Mouse (Mus musculus): ENCODE data around the gene Rhbdl1. TPM values are rescaled to one million over a fixed set of nuclear protein-coding genes. Genes with fewer than 3 reads are reported as not detected.
"Not testable (repeated sequence)": the region's sequence is repeated elsewhere in the genome, so short reads cannot be mapped to it uniquely, and the experiment has no call there.

The Rhbdl1 gene
- polyA plus RNA-seq, 1 experiment from 2014 or later = 5.7 TPM

DNA sequence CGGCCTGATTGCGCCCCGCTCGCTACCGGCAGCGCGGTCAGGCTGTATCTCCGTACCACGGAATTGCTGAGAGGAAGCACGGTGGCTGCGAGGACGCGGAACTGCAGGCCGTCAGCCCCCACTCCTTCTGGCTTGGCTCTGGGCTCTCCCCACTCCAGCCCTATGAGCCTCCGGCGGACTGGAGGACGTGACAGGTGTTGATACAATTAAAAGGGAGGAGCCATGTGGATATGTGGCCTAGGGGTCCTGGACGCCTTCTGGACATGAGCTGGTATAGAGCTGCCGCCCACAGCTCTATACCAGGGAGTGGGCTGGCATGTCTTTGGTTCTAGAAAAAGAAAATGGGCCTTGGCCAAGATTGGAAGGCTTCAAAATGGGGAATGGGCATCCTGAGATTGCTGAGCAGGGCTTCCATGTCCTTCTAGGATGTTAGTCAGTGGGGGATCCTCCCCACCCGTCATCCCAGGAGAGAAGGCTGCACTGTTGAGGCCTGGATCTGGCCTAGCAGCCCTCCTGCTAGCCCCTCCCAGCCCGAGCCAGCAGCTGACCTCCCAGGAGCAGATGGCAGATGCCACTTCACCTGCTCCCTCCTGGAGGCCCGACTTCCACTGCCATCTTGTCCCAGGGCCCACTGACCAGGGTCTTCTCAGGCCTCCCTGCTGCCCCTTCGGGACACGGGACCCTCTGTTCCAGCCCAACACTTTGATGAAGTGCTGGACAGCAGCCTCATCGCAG lies 27.3 kb downstream of the Rhbdl1 start:
- WGBS = 11% methylated on average over 25 of the region's 25 CpGs
- Histone ChIP-seq H3K36me3 (replicated peaks) (no peaks in the 10 kb centered on the region), H3K4me2 (peak overlapping the region; percentile 80), H3K4me3 (replicated peaks) (peak overlapping the region; percentile 85), H3K27ac (peak overlapping the region; percentile 97), H3K9ac (peak overlapping the region; percentile 97), H3K27me3 (peaks cover 20% of the 10 kb centered on the region), H3K4me1 (peaks cover 44% of the 10 kb centered on the region), H3K9me3 (no peaks in the 10 kb centered on the region)
- ATAC-seq (ENCODE audit: low FRiP score) = peak; percentile 67

- peaks cover 20% of the 10 kb centered on the region for H3K27me3 ChIP-seq
- peak within 1 kb of the TSS; percentile 80 for H3K4me2 ChIP-seq
- WGBS = under 1% methylated on average over 76 of the region's 100 CpGs
- peak within 1 kb of the TSS; percentile 97 for H3K27ac ChIP-seq
- H3K9me3 ChIP-seq = no peaks in the 10 kb centered on the region
- peak within 1 kb of the TSS; percentile 85 for H3K4me3 ChIP-seq (replicated peaks)
- no peaks in the 10 kb centered on the region for H3K36me3 ChIP-seq (replicated peaks)
- peak; percentile 86 for ATAC-seq (ENCODE audit: low FRiP score)
- H3K4me1 ChIP-seq = peaks cover 47% of the 10 kb centered on the region
- peak within 1 kb of the TSS; percentile 97 for H3K9ac ChIP-seq
Observed at GRCm38 (mm10) chr17:25808789-25809605, 28.1 kb downstream of the Rhbdl1 start, which contains the start of gene Fbxl16. Gene Fbxl16, plus strand, starts transcription at chr17:25809085.

DNA sequence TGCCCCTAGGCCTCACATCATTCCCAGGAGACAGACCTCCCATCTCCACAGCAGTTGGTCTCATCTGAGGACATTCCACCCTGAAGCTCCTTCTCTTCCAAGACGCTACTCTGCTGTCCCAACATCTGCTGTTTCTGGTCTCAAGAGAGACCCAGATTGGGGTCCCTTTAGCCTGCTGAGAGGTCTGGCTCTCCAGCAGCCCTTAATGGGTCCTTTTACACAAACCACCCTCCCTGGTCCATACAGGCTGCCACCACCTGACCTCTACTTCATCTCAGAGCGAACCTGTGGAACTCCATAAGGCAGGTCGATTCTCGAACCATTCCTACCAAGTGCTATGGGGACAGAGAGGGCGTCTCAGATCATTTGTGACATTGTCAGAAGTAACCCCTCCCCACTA lies 29.1 kb downstream of the Rhbdl1 start:
- peaks cover 51% of the 10 kb centered on the region for H3K4me1 ChIP-seq
- peaks cover 20% of the 10 kb centered on the region for H3K27me3 ChIP-seq
- H3K4me2 ChIP-seq = peak overlapping the region; percentile 80
- H3K9me3 ChIP-seq = no peaks in the 10 kb centered on the region
- peak overlapping the region; percentile 97 for H3K27ac ChIP-seq
- ATAC-seq (ENCODE audit: low FRiP score) = 0 out of 2 replicates have a peak, but pooled peaks have one; percentile 0
- H3K9ac ChIP-seq = peak overlapping the region; percentile 97
- no peaks in the 10 kb centered on the region for H3K36me3 ChIP-seq (replicated peaks)
- WGBS = 35% methylated on average over 5 of the region's 5 CpGs
- H3K4me3 ChIP-seq (replicated peaks) = peak overlapping the region; percentile 85

DNA sequence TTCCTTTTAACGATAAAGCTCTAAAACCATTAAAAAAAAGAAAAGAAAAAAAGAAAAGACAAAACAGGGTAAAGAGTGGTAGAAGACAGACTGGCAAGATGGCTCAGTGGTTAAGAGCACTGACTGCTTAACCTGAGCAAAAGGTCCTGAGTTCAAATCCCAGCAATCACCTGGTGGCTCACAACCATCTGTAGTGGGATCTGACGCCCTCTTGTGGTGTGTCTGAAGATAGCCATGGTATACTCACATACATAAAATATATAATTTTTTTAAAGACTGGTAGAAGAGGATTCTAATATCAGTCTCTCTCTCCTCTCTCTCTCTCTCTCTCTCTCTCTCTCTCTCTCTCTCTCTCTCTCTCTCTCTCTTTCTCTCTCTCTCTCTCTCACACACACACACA lies 29.6 kb downstream of the Rhbdl1 start:
- not testable (repeated sequence) for H3K9ac ChIP-seq; H3K4me3 ChIP-seq (replicated peaks); H3K9me3 ChIP-seq; H3K27ac ChIP-seq; H3K4me2 ChIP-seq; H3K36me3 ChIP-seq (replicated peaks); ATAC-seq (ENCODE audit: low FRiP score)
- peaks cover 14% of the 10 kb centered on the region for H3K27me3 ChIP-seq
- 40% methylated on average over 2 of the region's 2 CpGs for WGBS
- H3K4me1 ChIP-seq = peaks cover 51% of the 10 kb centered on the region

- Histone ChIP-seq H3K27me3 (peaks cover 8% of the 10 kb centered on the region; the same call in 1 of the 2 replicates), H3K9ac (no peak overlapping the region), H3K36me3 (replicated peaks) (no peaks in the 10 kb centered on the region), H3K9me3 (no peaks in the 10 kb centered on the region), H3K4me3 (replicated peaks) (no peak overlapping the region), H3K27ac (no peak overlapping the region), H3K4me2 (no peak overlapping the region), H3K4me1 (peaks cover 54% of the 10 kb centered on the region)
- 86% methylated on average over 4 of the region's 4 CpGs for WGBS
- no peak for ATAC-seq (ENCODE audit: low FRiP score)
Observed at GRCm38 (mm10) chr17:25806507-25806906, 30.6 kb downstream of the Rhbdl1 start.

DNA sequence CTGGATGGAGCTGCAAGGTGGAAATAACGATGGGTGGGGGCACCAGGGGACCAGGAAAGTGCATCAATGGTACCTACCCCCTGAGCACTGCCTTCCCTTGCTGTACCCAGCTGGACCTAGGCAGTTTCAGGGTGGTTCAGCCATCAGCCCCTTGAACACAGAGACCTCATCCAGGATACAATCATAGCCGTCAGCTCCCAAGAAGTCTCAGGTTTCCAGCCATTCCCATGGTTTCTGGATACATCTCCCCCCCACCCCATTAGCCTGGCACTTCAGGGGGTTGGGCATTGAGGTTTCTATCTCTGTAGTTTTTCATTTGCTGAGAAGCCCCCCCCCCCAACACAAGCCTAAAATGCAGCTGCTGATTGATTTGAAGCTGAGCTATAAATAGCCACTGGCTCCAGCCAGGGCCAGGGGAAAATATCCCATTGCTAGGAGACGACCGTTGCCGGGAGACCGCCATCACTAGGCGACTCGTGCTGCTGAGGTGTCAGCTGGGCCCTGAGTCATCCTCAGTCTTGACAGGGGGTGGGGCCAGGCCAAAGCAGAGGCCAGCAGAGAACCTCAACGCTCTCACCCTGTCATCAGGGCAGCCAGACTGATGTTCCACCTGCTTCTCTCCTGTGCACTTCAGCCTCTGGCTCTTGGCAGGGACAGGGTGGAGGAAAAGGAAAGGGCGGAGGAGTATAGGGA lies 34.1 kb downstream of the Rhbdl1 start:
- Histone ChIP-seq H3K9ac (no peak overlapping the region; the same call in 1 of the 2 replicates), H3K9me3 (no peaks in the 10 kb centered on the region), H3K27ac (peak overlapping the region; percentile 94), H3K4me1 (peaks cover 26% of the 10 kb centered on the region), H3K36me3 (replicated peaks) (no peaks in the 10 kb centered on the region), H3K4me3 (replicated peaks) (peak overlapping the region; percentile 7; the same call in 1 of the 2 replicates), H3K4me2 (peak overlapping the region; percentile 40), H3K27me3 (0 out of 2 replicates have a peak, but pooled peaks cover 3% of the 10 kb centered on the region)
- ATAC-seq (ENCODE audit: low FRiP score) = peak; percentile 93
- WGBS = 9% methylated on average over 10 of the region's 10 CpGs

DNA sequence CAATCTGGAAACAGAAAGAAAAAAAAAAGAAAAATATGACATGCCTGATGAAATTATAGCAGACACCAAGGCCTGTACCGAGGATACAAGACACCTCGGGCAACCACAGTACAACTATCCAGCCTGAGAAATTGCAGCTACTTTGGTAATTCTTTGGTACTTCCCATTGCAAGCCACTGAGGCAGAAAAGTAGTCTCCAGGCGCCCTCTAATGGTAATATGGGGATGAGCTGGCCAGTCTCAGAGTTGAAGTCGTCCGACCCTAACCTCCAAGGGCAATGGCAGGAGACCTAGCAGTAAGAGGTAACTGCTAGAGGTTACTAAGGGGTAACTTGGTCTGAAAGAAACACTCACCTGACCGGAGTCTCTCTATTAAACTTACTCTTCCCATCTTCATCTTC lies 36.1 kb downstream of the Rhbdl1 start:
- Histone ChIP-seq H3K4me2 (no peak overlapping the region), H3K4me3 (replicated peaks) (no peak overlapping the region), H3K36me3 (replicated peaks) (no peaks in the 10 kb centered on the region), H3K27me3 (0 out of 2 replicates have a peak, but pooled peaks cover 3% of the 10 kb centered on the region), H3K4me1 (peaks cover 39% of the 10 kb centered on the region), H3K27ac (no peak overlapping the region), H3K9me3 (no peaks in the 10 kb centered on the region), H3K9ac (no peak overlapping the region)
- 6% methylated on average over 6 of the region's 6 CpGs for whole genome bisulfite sequencing
- no peak for ATAC-seq (ENCODE audit: low FRiP score)

DNA sequence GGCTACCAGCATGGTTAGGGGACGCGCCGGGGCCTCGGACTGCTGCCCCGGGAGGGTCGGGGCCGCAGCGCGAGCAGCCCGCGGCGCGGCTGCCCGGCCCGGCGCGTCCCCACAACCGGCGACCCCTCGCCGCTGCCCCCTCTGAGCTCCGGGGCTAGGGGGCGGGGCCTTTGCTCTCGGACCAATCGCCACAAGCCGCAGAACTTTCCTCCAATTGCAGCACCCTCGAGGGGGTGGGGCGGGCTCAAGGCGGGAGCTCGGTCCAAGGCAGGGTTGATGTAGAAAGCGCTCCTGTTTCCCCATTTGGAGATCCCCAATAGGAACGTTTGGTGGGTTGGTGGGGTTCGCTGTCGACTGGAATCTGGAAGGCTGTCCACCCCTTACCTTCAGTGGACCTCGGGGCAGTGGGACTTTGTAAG lies 40.1 kb downstream of the Rhbdl1 start, which contains the start of gene Metrn:
TSS of gene Metrn (minus strand) at position 186 of the 419 bp plus-strand sequence.
- Histone ChIP-seq H3K9me3 (no peaks in the 10 kb centered on the region), H3K4me2 (peak within 1 kb of the TSS; percentile 93), H3K27ac (peak within 1 kb of the TSS; percentile 97), H3K4me1 (peaks cover 53% of the 10 kb centered on the region), H3K27me3 (0 out of 2 replicates have a peak, but pooled peaks cover 3% of the 10 kb centered on the region), H3K4me3 (replicated peaks) (peak within 1 kb of the TSS; percentile 82), H3K9ac (peak within 1 kb of the TSS; percentile 80), H3K36me3 (replicated peaks) (no peaks in the 10 kb centered on the region)
- under 1% methylated on average over 34 of the region's 35 CpGs for WGBS
- peak; percentile 82 for ATAC-seq (ENCODE audit: low FRiP score)

DNA sequence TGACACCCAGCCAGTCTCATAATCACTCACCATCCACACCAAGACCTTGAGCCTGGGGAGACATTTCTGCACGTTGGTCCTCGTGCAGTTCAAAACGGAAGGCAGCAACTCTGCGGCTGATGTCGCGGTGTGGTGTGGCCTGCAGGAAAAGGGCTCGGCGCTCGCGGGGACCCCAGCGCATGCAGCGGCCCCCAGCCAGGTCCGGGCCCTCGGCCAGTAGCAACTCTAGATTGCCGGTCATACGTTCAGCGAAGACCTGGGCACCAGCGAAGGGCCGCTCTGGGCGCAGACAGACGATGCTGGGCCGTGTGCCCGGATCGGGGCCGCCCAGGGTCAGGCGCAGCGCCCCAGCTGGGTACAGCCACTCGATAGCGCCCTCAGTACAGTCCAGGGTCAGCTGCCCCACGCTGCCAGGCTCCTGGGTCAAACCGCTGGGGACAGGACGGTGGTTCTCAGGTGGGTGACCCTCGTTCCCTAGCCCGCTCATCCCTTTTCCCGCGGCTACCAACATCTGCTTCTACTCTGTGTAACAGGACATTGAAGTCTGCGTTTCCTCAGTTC lies 40.8 kb downstream of the Rhbdl1 start:
- Histone ChIP-seq H3K9ac (peak overlapping the region; percentile 80), H3K9me3 (no peaks in the 10 kb centered on the region), H3K36me3 (replicated peaks) (no peaks in the 10 kb centered on the region), H3K4me3 (replicated peaks) (peak overlapping the region; percentile 82), H3K27ac (peak overlapping the region; percentile 97), H3K27me3 (no peaks in the 10 kb centered on the region), H3K4me2 (peak overlapping the region; percentile 93), H3K4me1 (peaks cover 56% of the 10 kb centered on the region)
- no peak for ATAC-seq (ENCODE audit: low FRiP score)
- under 1% methylated on average over 37 of the region's 37 CpGs for WGBS

DNA sequence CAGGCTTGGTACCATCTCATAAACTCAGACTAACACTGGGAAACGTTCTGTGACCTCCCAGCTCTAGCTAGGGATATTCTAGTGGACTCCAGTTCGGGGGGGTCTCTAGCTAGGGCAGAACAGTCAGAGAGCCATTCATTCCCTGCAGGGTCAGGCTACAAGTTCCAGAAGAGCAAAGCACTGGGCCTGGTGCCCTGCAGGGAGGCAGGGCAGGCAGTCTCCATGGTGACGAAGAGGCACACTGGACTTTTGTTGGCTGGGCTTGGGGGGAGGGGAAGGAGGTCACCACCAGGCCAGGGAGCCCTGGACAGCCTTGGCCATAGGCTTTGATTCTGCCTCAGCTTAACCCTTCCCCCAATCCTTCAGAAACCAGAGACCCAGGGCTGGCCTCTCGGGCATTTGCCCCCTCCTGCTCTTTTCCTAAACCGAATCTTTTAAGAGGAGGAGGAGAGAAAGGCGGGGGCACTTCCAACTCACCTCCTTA lies 41.4 kb downstream of the Rhbdl1 start, which contains the start of gene AC134908.4:
TSS of gene AC134908.4 (minus strand) at position 51 of the 484 bp plus-strand sequence.
- 3% methylated on average over 6 of the region's 6 CpGs for WGBS
- Histone ChIP-seq H3K27me3 (no peaks in the 10 kb centered on the region), H3K9me3 (no peaks in the 10 kb centered on the region), H3K36me3 (replicated peaks) (no peaks in the 10 kb centered on the region; the same call in 1 of the 2 replicates), H3K4me3 (replicated peaks) (peak within 1 kb of the TSS; percentile 82), H3K4me2 (peak within 1 kb of the TSS; percentile 93), H3K27ac (peak within 1 kb of the TSS; percentile 97), H3K9ac (peak within 1 kb of the TSS; percentile 80), H3K4me1 (peaks cover 63% of the 10 kb centered on the region)
- ATAC-seq (ENCODE audit: low FRiP score) = no peak

- H3K9ac ChIP-seq = peak overlapping the region; percentile 80
- H3K4me2 ChIP-seq = peak overlapping the region; percentile 93
- no peaks in the 10 kb centered on the region for H3K27me3 ChIP-seq
- H3K36me3 ChIP-seq (replicated peaks) = no peaks in the 10 kb centered on the region; the same call in 1 of the 2 replicates
- WGBS = 47% methylated on average over 17 of the region's 17 CpGs
- ATAC-seq (ENCODE audit: low FRiP score) = no peak
- H3K4me3 ChIP-seq (replicated peaks) = peak overlapping the region; percentile 82
- H3K27ac ChIP-seq = peak overlapping the region; percentile 97
- peaks cover 65% of the 10 kb centered on the region for H3K4me1 ChIP-seq
- no peaks in the 10 kb centered on the region for H3K9me3 ChIP-seq
Observed at GRCm38 (mm10) chr17:25794998-25795397, 42.1 kb downstream of the Rhbdl1 start.
